Mouse (Mus musculus): ENCODE measurements around the gene Styxl1.

Gene Styxl1

GRCm38 (mm10) chr5:135697711-135698111 is 80.5 kb downstream of the Styxl1 start:
- no peak for DNase-seq (ENCODE audit: low read depth)
